Mouse (Mus musculus): Measurements from ENCODE around the gene Olfr1392.

DNA sequence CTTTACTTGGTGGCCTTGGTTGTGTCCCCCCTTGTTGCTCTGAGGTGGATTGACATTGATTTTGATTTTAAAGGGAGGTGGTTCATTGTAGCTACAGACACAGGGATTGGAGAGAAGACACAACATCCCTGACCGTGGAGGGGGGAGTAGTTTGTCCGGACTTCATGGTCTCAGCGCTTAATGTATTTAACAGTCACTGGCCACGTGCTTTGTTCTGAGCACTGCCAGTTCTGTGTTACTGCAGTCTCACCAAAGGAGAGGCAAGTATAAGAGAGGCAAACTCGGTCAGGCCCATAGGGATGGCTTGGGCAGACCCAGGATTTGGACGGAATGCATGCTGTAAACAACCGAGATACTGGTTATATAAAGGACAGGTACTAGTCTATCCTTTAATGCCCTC lies 21.0 kb upstream of the Olfr1392 start:
- TF ChIP-seq POLR2A (IDR thresholded peaks at IDR 0.05; ENCODE audit: low read depth, low read length) (no peak), CTCF (IDR thresholded peaks at IDR 0.05; ENCODE audit: extremely low read depth, insufficient read depth, insufficient read length, insufficient replicate concordance) (no peak)

Data from spleen, adult 2 months (tissue).